ENCODE assay signal across 8 mouse cellular contexts in genomic region chr13:28952576-28953571, GRCm38 (mm10). TPM values are rescaled to one million over a fixed set of nuclear protein-coding genes. Genes with fewer than 3 reads are reported as not detected.
A peak's percentile ranks its signal among the peaks of the same experiment; 100 is the strongest.
DNase-seq lines count a peak whose midpoint lies in the region; ATAC-seq lines count a peak whose summit lies in the region.

No protein-coding gene starts in this region.

- 0 out of 2 replicates have a peak, but pooled peaks cover 4% of the 10 kb centered on the region for H3K36me3 ChIP-seq in hindbrain, embryonic 12.5 days

- peaks cover 18% of the 10 kb centered on the region for H3K4me1 ChIP-seq in hindbrain, embryonic 12.5 days

- peak overlapping the region; percentile 43 for H3K4me2 ChIP-seq in hindbrain, embryonic 12.5 days (replicated peaks)

- H3K27me3 ChIP-seq in hindbrain, embryonic 12.5 days: no peaks in the 10 kb centered on the region

- H3K4me3 ChIP-seq in hindbrain, embryonic 12.5 days: peak overlapping the region; percentile 99

- WGBS in hindbrain, embryonic 12.5 days: under 1% methylated on average over 95 of the region's 98 CpGs

- no peaks in the 10 kb centered on the region for H3K9me3 ChIP-seq in hindbrain, embryonic 12.5 days (replicated peaks)

- peak overlapping the region; percentile 100 for H3K9ac ChIP-seq in hindbrain, embryonic 12.5 days

- peak overlapping the region; percentile 100 for H3K27ac ChIP-seq in hindbrain, embryonic 12.5 days

- peak; percentile 51 for ATAC-seq in hindbrain, embryonic 12.5 days (ENCODE audit: low FRiP score)

- DNase-seq in WW6 (ENCODE audit: low read depth, low spot score): peak; percentile 55
- peak; percentile 75 to 79 for DNase-seq in cerebellum, postnatal 10 days
- peak; percentile 67 to 77 for DNase-seq in frontal cortex, postnatal 36 days (ENCODE audit: low spot score in 2 of 2)
- peak; percentile 42 to 60 for DNase-seq in layer of hippocampus, postnatal 25 days (ENCODE audit: extremely low spot score in 1 of 2, low spot score in 1 of 2)
- DNase-seq in lung, postnatal 14 days: peak; percentile 64
- peak; percentile 80 for DNase-seq in right cerebral cortex, postnatal 25 days
- DNase-seq in urinary bladder, postnatal 4 days (ENCODE audit: low spot score in 2 of 2): peak; percentile 57 to 69

RNA-seq across cellular contexts. Expression of gene Sox4, which starts 0.6 kb away (rescaled TPM):
- 255 and 291 TPM in 2 replicates for polyA plus RNA-seq in hindbrain, embryonic 12.5 days (2016; fragmentation: Nextera tagmentation; extraction: Ambion mirVana)
- 10 to 100 TPM; 27.8 to 29.1 TPM for total RNA-seq in layer of hippocampus, postnatal 25 days (2021)

Comparison
In these comparisons a context has a peak if more than half of its experiments do, and no peak if none do; other contexts are left out.
1. Peak in every context shown above with its lines: DNase-seq, ATAC-seq, H3K4me3 ChIP-seq and H3K27ac ChIP-seq.